Mouse (Mus musculus) small intestine, adult 2 months (tissue): Measurements from ENCODE around the gene Trim34a. TPM values are rescaled to one million over a fixed set of nuclear protein-coding genes. Genes with fewer than 3 reads are reported as not detected.

ENCODE experiments used
- H3K27ac ChIP-seq: fragments of 200-500 bp; 2 replicates; pipeline ENCODE4 v1.5.1; 2012; ENCODE audit warnings: low read depth, low read length, control low read depth, inconsistent platforms; ENCODE audit not compliant: insufficient read depth
- H3K27me3 ChIP-seq: fragments of 200-500 bp; 2 replicates; pipeline ENCODE4 v1.6.1; 2012; ENCODE audit warnings: mild to moderate bottlenecking, moderate library complexity, low read length, inconsistent platforms; ENCODE audit not compliant: control insufficient read depth, insufficient read depth
- H3K36me3 ChIP-seq: fragments of 200-500 bp; 2 replicates; pipeline ENCODE4 v1.6.1; 2012; ENCODE audit warnings: mild to moderate bottlenecking, low read length, control low read depth, inconsistent platforms; ENCODE audit not compliant: control insufficient read depth, insufficient read depth
- H3K4me1 ChIP-seq: fragments of 200-500 bp; 2 replicates; pipeline ENCODE4 v1.6.1; 2012; ENCODE audit warnings: low read length, inconsistent platforms, mixed read lengths; ENCODE audit not compliant: control insufficient read depth, insufficient read depth, insufficient read length
- H3K4me3 ChIP-seq: fragments of 200-500 bp; 2 replicates; pipeline ENCODE4 v1.5.1; 2012; ENCODE audit warnings: low read depth, mild to moderate bottlenecking, control low read depth, inconsistent platforms, low read length, moderate library complexity
- CTCF ChIP-seq: fragments of 200-500 bp; IDR thresholded peaks from 2 replicates; pipeline ENCODE4 v1.5.1; 2012; ENCODE audit warnings: low read depth, mild to moderate bottlenecking, control low read depth, inconsistent platforms, low read length, moderate library complexity, mixed read lengths; ENCODE audit not compliant: insufficient replicate concordance, insufficient read length; ENCODE audit errors: extremely low read depth
- POLR2A ChIP-seq: fragments of 200-500 bp; IDR thresholded peaks from 2 replicates; pipeline ENCODE4 v1.6.1; 2012; ENCODE audit warnings: low read depth, mild to moderate bottlenecking, control low read depth, inconsistent platforms, low read length, moderate library complexity
- WGBS: fragments of 180-500 bp; shearing (Covaris S2); methylation state at CpG from one replicate; pipeline ENCODE4 v1.1.7; 2018; 5-methylcytosine and 5-hydroxymethylcytosine counted together
- polyA plus RNA-seq: library from polyadenylated mRNA; depleted of rRNA; stranded (reverse); fragments of >200 nt; gene quantifications from 2 replicates; pipeline ENCODE4 v1.2.3, GENCODE M21; 2012; rRNA removed

The Trim34a gene
- 2.1 and 5.8 TPM in 2 replicates for polyA plus RNA-seq

GRCm38 (mm10) chr7:104244287-104245181 is at the start of gene Trim34a:
Gene Trim34a, plus strand, starts transcription at chr7:104244457.
- TF ChIP-seq POLR2A = no peak; the same call in 1 of the 2 replicates
- TF ChIP-seq CTCF = no peak; the same call in 1 of the 2 replicates
- Histone ChIP-seq H3K27ac (peak within 1 kb of the TSS; percentile 84), H3K4me1 (peaks cover 1% of the 10 kb centered on the region; the same call in 1 of the 2 replicates), H3K4me3 (peak within 1 kb of the TSS; percentile 83), H3K36me3 (no peaks in the 10 kb centered on the region), H3K27me3 (no peaks in the 10 kb centered on the region)
- WGBS = 6% methylated on average over 13 of the region's 13 CpGs

GRCm38 (mm10) chr7:104195885-104196284 is 48.4 kb upstream of the Trim34a start, which contains the start of gene Olfr649:
Gene Olfr649, minus strand, starts transcription at chr7:104195985.
- Histone ChIP-seq H3K27ac (no peak within 1 kb of the TSS), H3K27me3 (no peaks in the 10 kb centered on the region), H3K4me1 (no peaks in the 10 kb centered on the region), H3K36me3 (no peaks in the 10 kb centered on the region), H3K4me3 (no peak within 1 kb of the TSS)
- TF ChIP-seq CTCF = no peak
- no peak for TF ChIP-seq POLR2A
- WGBS = 79% methylated on average over 6 of the region's 6 CpGs

GRCm38 (mm10) chr7:104199822-104200221 is 44.4 kb upstream of the Trim34a start:
- Histone ChIP-seq H3K27me3 (no peaks in the 10 kb centered on the region), H3K36me3 (no peaks in the 10 kb centered on the region), H3K27ac (no peak overlapping the region), H3K4me3 (no peak overlapping the region), H3K4me1 (no peaks in the 10 kb centered on the region)
- TF ChIP-seq CTCF = peak; percentile 100
- no peak for TF ChIP-seq POLR2A
- WGBS = 1% methylated on average over 5 of the region's 5 CpGs

- 83% methylated on average over 7 of the region's 7 CpGs for WGBS
- TF ChIP-seq CTCF = no peak
- no peak for TF ChIP-seq POLR2A
- no peak overlapping the region for H3K4me3 ChIP-seq
- H3K27ac ChIP-seq = no peak overlapping the region
- H3K27me3 ChIP-seq = no peaks in the 10 kb centered on the region
- H3K4me1 ChIP-seq = no peaks in the 10 kb centered on the region
- no peaks in the 10 kb centered on the region for H3K36me3 ChIP-seq
Observed at GRCm38 (mm10) chr7:104206197-104206596, 38.1 kb upstream of the Trim34a start.

GRCm38 (mm10) chr7:104216011-104216535 is 28.2 kb upstream of the Trim34a start:
- 42% methylated on average over 1 of the region's 1 CpGs for WGBS
- TF ChIP-seq CTCF (no peak), POLR2A (no peak)
- peaks cover 4% of the 10 kb centered on the region; the same call in 1 of the 2 replicates for H3K4me1 ChIP-seq
- H3K36me3 ChIP-seq = no peaks in the 10 kb centered on the region
- no peak overlapping the region for H3K4me3 ChIP-seq
- no peak overlapping the region for H3K27ac ChIP-seq
- no peaks in the 10 kb centered on the region for H3K27me3 ChIP-seq

- H3K27ac ChIP-seq = no peak overlapping the region
- H3K27me3 ChIP-seq = no peaks in the 10 kb centered on the region
- H3K4me3 ChIP-seq = no peak overlapping the region
- H3K36me3 ChIP-seq = no peaks in the 10 kb centered on the region
- TF ChIP-seq POLR2A (no peak), CTCF (no peak)
- 44% methylated on average over 2 of the region's 2 CpGs for WGBS
- H3K4me1 ChIP-seq = peaks cover 4% of the 10 kb centered on the region; the same call in 1 of the 2 replicates
Observed at GRCm38 (mm10) chr7:104217881-104218280, 26.4 kb upstream of the Trim34a start.
